Mouse (Mus musculus): ENCODE measurements at regions not wholly inside any gene's neighbourhood (a gene's known extent, or its start where the extent isn't known, plus 50 kb on each side); places are given as distances from the start of the nearest gene placed in this dataset.

GRCm38 (mm10) chr5:148768346-148768745, 160.8 kb downstream of the Katnal1 start:
- TF ChIP-seq POLR2A (IDR thresholded peaks at IDR 0.05; ENCODE audit: insufficient read depth, low read length) (no peak), CTCF (IDR thresholded peaks at IDR 0.05; ENCODE audit: low read depth, low read length) (no peak), EP300 (IDR thresholded peaks at IDR 0.05; ENCODE audit: insufficient read depth, low read depth, low read length) (no peak)

Measured in ES-Bruce4 (cell line).